Mouse (Mus musculus) hindlimb bud, embryonic 11.5 days (tissue): Measurements from ENCODE around the gene Stra6l.

Experiments used
- DNase-seq: peaks from one replicate; pipeline ENCODE4 v3.0.0-alpha.2; 2012; ENCODE audit warnings: low read depth, low spot score; ENCODE audit errors: extremely low spot score

The Stra6l gene

DNA sequence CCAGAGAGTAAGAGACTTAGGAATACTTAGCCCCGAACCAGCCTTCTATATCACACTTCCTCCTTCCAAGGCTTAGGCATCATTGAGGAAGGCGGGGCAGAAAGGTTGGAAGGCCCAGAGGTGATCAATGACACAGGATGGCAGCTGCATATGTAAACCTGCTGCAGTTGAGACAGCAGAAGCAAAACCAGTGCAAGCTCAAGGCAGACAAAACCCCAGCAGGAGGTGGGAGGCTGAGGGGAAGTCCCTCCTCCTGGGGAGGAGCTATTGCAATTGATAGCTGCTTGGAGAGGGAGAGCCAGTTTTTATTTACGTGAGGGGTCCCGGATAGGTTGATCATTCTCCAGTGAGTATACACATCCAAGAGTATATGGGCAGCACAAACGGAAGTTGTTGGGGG, 15.0 kb upstream of the Stra6l start:
- DNase-seq, result no peak

DNA sequence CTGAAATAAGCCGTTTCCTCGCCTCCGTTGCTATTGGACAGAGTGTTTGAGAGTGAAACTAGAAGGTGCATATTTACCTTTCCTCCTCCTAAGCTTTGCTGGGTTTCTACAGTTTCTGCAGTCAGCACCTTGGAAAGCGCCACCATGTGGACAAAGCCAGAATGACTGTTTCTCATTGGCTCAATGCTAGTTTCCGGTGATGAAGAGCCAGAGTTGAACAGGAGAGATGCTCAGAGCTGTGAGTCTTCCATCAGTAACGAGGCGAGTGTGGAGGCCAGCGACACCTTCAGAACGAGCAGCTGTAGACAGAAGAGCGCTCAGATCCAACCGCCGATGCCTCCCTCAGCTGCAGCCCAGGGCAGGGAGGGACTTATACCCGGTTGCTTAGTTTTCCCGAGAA, 4.1 kb upstream of the Stra6l start:
- DNase-seq, result no peak

DNA sequence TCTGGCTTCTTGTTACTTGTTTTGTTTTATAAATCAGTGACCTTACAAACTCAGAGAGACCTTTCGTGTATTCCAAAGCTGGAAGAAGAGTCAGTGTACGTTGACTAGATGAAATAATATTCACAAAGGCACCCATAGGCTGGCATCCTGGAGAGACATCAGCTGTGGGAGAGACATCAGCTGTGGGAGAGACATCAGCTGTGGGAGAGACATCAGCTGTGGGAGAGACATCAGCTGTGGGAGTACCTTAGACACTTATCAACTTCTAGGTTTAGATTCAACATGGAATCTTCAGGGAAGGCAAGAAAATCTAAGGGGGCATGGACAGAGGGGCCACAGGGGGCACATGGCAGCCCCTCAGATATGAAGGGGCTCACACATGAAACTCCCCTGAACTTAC, 2.2 kb upstream of the Stra6l start:
- no peak for DNase-seq

DNA sequence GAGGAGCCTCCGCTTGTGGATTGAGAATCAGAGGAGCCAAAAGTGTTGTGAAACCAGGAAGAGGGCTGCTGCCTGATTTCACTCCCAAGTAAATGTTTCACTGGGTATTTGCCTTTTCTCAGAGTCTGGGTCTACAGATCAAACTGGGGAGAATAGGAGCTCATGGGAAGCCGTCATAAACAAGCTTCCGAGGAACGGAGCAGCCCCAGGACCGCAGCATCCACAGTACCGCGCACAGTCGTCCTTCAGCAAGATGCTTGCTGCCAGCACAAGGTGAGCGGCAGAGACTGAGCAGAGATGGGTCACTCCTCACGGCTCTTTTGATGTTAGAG, 327 bp downstream of the Stra6l start:
- DNase-seq, result no peak

DNA sequence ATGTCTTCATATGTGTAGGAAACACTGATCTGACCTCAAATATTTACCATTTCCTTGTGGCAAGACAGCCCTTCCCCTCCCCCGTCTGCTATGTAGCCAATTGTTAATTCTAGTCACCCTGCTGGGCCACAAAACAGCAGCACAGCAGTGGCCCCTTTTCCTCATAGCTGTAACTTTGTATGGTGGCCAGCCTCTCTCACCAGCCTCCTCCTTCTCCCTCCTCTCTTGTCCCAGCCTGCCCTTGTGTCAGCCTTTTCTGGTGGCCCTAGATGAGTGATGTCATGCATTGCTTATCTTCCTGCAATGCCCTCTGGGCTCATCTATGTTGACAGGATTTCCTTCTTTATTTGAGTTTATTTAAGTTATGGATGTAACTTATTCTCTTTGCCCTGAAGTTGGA, 955 bp downstream of the Stra6l start:
- no peak for DNase-seq

DNA sequence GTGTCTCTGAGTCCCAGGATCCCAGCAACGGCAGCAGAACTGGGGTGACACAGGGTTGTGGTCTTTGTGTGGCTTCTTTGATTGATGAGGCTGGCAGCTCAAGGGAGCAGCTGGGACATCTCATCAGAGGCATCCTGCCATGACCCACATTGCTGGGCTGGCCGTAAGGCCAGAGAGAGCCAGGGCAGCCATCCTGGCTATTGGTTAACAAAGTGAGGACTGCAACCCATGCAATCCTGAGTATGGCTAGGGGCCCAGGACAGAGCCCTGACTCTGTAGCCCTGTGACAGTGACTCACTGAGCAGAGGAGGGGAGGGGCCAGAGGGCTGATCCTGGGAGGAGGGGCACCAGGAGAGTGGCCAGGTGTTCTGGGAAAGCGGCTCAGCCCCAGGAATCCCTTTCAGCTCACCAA, 3.2 kb downstream of the Stra6l start:
- no peak for DNase-seq

DNA sequence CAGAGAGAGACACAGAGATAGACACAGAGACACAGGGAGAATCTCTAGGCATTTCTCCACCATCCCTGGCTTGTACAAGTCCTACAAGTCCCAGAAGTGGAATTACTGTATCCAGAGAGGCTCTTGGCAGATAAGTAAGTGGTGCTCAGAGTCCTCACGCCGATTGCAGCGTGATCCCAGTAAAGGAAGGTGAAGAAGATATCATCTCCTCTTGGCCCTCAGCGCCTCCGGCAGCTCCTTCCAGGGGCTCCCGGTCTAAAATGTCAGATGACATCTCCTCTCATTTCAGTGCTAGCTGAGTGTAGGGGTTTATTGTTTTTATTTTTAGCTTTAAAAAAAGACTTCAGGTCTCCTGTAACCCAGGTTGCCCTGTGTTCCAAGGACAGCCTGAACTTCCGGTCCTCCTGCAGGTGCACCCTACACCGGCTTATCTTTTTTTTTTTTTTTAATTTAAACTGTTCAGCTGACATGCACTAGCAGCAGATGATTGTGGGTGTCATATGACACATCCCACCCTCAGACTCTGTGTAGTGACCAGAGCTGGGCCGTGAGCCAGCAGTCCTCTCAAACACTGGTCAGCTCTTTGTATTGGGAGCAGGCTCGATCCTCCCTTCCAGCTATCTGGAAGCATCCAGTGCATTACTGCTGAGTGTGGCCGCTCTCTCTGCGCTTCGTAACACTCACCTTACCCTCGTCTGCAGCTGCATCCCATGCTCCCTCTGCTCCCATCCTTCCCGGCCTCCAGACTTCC, 5.2 kb downstream of the Stra6l start:
- DNase-seq, result no peak

DNA sequence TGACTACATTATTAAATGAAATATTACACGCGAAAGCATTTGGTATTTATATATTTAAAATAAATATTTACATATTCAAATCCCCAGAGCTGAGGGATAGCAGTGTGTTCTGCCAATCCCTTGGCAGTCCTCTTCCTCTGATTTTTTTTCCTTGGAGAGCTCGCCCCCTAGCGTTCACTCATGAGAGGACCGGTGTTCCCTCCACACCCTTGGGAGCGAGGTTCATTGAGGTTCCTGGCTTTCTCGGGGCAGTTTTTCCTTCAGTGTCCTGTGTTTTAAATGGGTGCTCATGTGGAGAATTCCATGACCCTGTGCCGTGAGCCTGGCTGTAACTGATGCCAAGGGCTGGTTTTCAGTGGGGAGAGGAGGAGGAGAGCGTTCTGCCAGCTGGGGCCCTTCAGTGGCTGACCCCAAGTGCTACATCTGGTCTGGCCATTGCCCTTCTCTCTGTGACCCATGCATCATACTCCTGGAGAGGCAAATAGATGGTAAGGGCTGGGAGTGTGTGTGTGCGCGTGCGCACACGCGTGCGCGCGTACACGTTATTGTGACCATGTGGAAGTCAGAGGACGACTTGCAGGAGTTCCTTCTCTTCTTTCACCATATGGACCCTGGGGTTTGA, 7.5 kb downstream of the Stra6l start:
- DNase-seq, result no peak

DNA sequence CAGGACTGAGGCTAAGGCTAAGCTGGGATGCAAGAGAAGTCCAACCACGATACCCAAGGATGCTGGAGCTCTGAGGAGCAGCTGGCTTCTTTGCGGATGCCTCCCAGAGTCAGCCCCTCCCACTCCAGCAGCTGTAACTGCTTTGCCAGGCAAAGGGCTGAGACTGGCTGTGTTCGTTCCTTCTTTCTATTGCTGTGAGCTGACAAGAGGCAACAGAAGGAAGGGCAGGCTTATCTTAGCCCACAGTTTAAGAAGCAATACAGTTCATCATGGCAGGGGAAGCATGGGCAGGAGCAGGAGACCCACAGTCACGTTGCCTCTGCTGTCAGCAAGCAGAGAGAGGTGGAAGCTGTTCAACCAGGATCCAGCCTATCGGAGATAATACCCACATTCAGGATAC, 12.7 kb downstream of the Stra6l start:
- DNase-seq, result no peak

DNA sequence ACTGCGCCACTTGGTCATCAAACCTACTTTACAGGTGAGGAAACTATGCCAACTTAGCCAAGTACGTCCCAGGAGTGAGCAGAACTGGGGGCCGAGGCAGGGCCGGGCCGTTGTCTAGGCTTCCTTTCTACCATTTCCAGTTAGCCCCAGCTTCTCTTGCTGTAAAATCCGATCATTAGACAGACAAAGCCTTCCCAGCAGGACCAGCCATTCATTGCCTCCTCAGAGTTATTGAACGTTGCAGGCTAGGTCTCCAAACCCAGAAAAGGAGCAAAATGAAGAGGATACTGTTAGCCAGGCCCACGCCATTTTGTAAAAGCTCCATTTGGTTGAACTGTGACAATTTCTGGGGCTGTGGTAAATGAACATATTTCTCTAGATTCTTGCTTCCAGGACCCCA, 19.0 kb downstream of the Stra6l start:
- no peak for DNase-seq

DNA sequence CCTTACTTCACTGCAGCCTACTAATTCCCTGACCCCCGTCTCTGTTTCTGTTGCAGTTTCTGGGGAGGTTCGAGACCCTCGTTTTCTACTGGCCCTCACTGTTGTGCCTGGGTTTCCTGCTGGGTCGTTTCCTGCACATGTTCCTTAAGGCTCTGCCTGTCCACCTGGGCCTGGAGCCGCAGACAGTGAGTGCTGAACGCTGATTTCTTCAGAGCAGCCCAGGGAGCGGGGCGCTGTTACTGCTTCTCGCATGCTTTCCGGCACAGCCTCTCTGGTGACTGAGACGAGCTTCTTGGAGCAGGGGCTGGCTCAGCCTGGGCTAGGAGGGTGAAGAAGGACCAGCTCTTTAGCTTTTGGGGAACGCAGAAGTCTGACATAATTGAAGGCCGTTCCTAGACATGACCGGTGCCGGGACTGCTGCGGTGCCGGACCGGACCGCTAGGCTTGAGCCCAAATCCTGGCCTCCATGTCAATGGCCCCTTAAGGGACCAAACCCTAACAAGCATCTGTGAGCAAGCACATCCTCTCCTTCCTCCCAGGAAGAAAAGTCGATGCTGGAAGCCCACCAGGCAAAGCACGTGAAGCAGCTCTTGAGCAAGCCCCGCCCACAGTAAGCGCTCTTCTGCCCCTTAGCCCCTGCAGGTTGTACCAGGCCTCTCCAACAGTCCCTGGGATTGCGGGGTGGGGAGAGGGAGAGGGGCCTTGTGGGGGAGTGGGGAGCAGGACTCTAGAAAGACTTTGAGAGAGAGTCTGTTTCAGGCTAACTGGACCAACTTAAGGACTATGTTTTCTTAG, 20.8 kb downstream of the Stra6l start:
- DNase-seq, result no peak

DNA sequence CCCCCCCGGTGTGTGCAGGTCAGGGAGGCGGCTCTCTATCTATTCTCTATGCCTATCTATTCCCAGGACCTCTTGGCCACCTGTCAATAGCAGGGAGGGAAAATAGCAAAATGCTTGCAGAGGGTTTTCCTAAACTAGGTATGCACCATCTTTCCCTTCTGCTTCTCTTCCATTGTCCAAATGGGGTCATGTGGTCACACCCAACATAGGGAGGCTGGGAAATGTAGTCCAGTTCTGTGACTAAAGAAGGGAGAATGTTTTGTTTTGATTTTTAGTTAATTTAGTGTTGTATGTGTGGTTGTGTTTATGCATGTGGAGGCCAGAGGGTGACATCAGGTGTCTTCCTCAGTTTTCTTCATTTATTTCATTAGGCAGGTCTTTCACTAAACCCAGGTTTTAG, 23.7 kb downstream of the Stra6l start:
- DNase-seq, result no peak

DNA sequence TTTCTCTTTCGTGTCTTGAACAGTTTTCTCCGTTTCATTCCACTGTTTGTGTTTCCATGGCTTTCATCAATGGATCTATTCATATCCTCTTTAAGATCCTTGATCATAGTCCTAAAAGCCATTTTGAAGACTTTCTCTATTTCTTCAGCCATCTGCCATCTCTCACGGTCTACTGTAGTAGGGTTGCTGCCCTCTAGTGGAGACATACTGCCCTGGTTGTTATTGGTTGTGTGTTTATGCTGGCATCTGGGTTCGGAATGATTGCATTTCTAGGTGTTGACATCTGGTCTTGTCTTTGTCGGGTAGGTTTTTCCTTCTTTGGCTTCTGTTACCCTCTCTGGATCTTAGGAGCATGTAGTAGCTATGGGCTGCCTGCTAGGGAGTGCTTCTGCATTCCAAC, 30.5 kb downstream of the Stra6l start:
- DNase-seq, result peak; percentile 39

DNA sequence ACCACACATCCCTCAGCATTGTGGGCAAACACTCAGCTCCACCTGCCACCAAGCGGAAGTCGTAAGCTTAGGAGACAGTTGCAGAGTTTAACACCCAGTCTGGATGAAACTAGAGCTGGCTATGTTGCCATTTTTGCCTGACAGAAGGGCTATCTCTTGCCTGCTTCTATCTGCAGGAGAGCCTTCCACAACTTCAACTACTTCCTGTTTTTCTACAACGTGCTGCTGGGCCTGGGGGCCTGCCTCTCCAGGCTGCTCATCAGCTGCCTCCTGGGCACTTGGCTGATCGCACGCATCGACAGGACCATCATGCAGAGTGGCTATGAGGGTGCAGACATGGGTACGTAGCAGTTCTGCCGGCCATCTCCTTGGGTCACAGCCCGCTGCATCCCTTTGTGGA, 34.1 kb downstream of the Stra6l start:
- no peak for DNase-seq

DNA sequence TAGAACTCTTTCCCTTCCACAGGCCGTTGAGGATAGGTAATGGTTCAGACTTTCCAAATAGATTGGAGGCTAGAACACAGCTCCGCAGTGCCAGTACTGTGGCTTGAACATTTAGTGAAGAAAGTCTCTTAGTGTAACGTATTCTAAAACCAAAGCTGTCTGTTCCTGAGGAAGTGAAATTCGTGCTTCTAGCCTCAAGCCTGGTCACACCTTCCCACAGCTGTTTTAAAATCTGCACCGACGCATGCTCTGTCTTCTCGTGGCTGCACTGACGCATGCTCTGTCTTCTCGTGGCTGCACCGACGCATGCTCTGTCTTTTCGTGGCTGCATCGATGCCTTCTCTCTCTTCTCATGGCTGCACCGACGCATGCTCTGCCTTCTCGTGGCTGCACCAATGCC, 34.8 kb downstream of the Stra6l start:
- DNase-seq, result no peak

DNA sequence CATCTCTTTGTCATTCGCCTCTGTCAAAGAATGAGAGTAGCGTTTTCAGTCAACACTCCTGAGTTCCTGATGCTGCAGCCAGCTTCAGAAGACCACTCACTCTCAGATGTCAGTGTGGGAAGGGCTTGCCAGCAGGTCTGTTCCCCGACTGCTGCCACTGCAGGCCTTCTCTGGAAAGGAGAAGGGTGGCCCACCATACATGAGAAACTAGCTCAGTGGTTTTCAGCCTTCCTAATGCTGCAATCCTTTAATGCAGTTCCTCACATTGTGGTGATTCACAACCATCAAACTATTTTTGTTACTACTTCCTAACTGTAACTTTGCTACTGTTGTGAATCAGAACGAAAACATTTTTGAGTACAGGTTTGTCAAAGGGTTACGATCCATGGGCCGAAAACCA, 41.0 kb downstream of the Stra6l start:
- DNase-seq, result no peak

DNA sequence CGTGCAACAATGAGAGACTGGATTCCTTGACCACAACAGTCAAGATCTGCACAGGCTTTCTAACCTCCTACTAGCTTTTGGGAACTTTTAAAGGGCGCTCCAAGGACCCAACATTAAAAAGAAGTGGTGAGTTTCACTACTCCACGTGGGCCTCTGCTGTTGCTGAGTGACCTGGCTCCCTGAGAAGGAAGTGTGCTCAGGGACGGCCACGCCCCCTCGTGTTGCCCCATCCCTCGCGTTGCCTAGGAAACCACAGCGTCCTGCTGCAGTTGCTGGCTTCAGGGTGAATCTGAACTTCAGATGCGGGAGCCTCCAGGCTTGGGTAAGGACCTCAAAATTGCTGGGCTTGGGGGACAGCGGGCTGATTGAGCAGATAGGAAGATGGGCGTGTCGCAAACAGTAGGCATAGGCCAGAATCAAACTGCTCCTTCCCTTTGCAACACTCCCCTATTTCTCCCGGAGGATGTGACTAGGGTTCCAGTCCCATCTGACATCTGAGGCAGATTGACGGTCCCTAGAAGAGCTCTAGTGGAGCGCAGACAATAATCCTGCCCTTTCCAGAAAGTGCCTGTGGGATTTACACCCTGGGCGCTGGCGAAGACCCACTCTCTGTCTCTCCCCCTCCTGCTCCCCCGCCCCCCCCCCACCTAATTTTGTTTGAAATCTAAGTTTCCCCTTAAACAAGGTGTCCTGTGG, 41.8 kb downstream of the Stra6l start, which contains the start of gene Ccdc180:
Gene Ccdc180, plus strand, starts transcription at position 238 of the 696 bp plus-strand sequence.
- DNase-seq, result peak; percentile 28

DNA sequence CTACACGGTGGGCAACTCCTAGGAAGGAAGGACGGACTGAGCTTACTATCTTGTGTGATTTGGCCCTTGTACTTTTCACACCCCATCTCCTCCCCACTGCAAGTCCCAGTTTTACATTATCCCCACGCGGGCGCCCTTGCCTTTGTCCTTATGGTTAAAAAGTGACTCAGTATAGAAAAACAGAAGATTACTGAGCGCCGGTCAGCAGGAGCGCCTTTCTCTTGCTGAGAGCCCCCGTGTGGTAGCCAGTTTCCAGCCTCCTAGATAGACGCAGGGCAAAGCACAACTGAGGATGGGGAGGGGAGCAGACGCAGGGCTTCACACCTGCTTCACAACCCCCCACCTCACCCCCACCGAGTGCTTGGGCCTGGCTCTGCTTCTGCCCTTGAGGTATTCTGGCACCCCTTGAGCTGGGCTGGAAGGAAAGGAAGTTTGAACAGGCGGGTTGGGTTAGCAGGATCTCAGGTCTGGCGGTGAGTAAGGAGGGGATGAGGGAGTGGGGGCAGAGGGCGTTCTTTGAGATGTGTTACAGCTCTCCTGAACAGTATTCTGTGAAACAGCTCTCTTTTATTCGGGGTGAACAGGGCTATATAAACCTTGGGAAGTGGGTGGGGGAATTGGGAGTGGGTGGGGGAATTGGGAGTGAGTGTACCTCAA, 48.1 kb downstream of the Stra6l start:
- no peak for DNase-seq

DNA sequence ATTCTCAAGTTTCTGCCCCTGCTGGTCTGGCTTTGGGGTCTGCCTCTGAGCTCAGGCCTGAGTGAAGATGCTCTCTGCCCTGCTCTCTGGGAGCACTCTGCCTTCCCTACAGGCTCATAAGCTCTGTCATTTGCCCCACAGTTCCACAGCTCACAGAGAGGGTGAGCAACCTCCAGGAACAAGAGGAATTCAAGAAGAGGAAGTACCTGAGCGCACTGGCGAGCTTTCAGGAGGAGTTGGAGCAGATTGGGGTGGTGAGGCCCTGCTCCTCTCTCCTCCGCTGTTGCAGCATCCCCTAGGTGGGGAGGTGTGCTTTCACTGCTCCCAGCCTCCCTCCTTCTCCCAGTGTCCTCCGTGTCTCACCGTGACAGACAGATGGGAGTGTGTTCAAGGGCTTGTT, 49.9 kb downstream of the Stra6l start:
- DNase-seq, result no peak

DNA sequence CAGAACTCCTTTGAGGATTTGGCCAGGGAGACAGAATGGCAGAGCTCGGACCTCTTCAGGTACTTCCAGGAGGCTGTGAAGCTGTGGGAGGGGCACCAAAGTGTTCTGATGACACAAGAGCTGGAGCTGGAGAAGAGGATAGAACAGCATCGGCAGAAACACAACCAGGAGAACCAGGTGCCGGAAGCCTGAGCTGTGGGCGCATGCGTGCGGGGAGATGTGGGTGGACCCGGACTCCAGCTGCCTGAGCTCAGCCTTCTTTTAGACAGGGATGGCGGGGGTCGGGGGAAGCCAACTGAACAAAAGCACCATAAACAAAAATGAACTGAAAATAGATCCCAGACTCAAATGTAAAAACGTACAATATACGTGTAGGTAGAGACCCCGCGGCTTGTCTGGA, 60.8 kb downstream of the Stra6l start:
- DNase-seq, result no peak

DNA sequence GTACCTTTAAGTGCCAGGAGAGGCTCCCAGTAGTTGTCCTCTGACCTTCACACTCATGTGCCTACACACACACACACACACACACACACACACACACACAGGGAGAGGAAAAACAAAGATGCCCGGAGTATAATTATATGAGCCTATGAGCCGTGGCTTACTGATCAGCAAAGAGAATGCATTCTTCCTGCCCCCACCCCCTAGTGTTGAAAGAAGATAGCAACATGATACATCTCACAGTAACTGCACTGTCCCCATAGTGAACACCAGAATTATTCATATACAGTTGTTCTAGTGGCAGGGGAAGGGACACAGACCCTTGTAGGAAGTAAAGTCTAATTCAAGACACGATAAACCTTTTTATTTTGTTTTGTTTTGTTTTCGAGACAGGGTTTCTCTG, 61.5 kb downstream of the Stra6l start:
- DNase-seq, result no peak
